In the genomic region with DNA sequence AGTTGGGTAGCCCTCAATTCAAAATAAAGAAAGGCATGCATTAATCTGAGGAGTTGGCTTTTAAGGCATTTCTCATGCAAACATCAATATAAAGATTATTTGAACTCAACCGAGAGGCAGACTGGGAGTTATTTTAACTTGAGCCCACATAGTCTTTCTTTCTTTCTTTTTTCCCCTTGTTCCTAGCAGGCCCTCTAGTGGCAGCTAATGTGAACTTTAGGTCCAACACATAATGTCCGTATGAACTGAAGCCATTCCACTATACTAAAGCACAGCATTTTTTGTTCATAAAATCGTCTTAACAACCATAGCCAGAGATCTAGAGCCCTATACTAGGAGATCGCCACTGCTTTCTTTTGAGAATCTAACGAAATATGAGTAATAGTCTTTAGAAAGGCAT, we compare ENCODE assay signal across 8 mouse cellular contexts. TPM values are rescaled to one million over a fixed set of nuclear protein-coding genes. Genes with fewer than 3 reads are reported as not detected.
DNase-seq lines count a peak whose midpoint lies in the region; ATAC-seq and TF ChIP-seq lines count a peak whose summit lies in the region.
"Had no signal": no experiment of that assay in that cellular context is flagged by ENCODE, and none has a peak within 500 bp of the region (broad histone marks: within the 10 kb centered on the region; RNA-seq: fewer than 3 reads in every experiment).

No protein-coding gene starts in this region.

- H3K4me2 ChIP-seq in liver, postnatal 0 days (ENCODE audit: low read depth, low read length), result no peak overlapping the region

- H3K4me1 ChIP-seq in E14TG2a.4 (replicated peaks; ENCODE audit: low read depth, low read length), result peaks cover 3% of the 10 kb centered on the region; the same call in 1 of the 2 replicates
- H3K4me1 ChIP-seq in liver, postnatal 0 days (ENCODE audit: insufficient read depth), result no peaks in the 10 kb centered on the region

- H3K27ac ChIP-seq in liver, postnatal 0 days (ENCODE audit: low read depth), result no peak overlapping the region

- no peak overlapping the region for H3K4me3 ChIP-seq in E14TG2a.4 (replicated peaks; ENCODE audit: low read length)
- no peak overlapping the region for H3K4me3 ChIP-seq in liver, postnatal 0 days (ENCODE audit: low read depth, low read length)

- peak; percentile 81 for TF ChIP-seq CTCF in E14TG2a.4 (conservative IDR thresholded peaks at IDR 0.05; ENCODE audit: low read length)
- TF ChIP-seq CTCF in liver, postnatal 0 days (IDR thresholded peaks at IDR 0.05; ENCODE audit: low read depth), result peak; percentile 77

- no peaks in the 10 kb centered on the region for H3K9me3 ChIP-seq in E14TG2a.4 (ENCODE audit: low read length)
- H3K9me3 ChIP-seq in liver, postnatal 0 days (ENCODE audit: low read length), result no peaks in the 10 kb centered on the region

- peak; percentile 8 to 29 for DNase-seq in kidney, adult 8-10 months
- no peak for DNase-seq in kidney, adult 18-20 months
- DNase-seq in NIH3T3 (ENCODE audit: low read depth), result peak; percentile 51
- peak; percentile 25 to 52 for DNase-seq in frontal cortex, postnatal 36 days (ENCODE audit: low spot score in 2 of 2)
- DNase-seq in liver, postnatal 0 days, result no peak
- peak; percentile 11 for DNase-seq in yolk sac, embryonic 10.5 days (ENCODE audit: low spot score)

- WGBS in liver, postnatal 0 days (ENCODE audit: insufficient replicate concordance), result 20% methylated on average over 5 of the region's 5 CpGs

- H3K27me3 ChIP-seq in E14TG2a.4 (ENCODE audit: insufficient read depth, low read length), result peaks cover 12% of the 10 kb centered on the region
- H3K27me3 ChIP-seq in liver, postnatal 0 days (ENCODE audit: insufficient read depth, low read length), result no peaks in the 10 kb centered on the region

- H3K36me3 ChIP-seq in E14TG2a.4 (ENCODE audit: insufficient read depth, low read length), result no peaks in the 10 kb centered on the region
- no peaks in the 10 kb centered on the region for H3K36me3 ChIP-seq in liver, postnatal 0 days (replicated peaks; ENCODE audit: insufficient read depth, low read length)

- no peak for ATAC-seq in liver, postnatal 0 days

- no peak for TF ChIP-seq EP300 in liver, postnatal 0 days (IDR thresholded peaks at IDR 0.05; ENCODE audit: low read depth)

- H3K9ac ChIP-seq in liver, postnatal 0 days (replicated peaks), result no peak overlapping the region

RNA-seq across cellular contexts. Expression of gene Etnppl, which starts 42.6 kb away (rescaled TPM):
- 42.6 and 49.1 TPM in 2 replicates for polyA plus RNA-seq in liver, postnatal 0 days (2015; fragmentation: Nextera tagmentation; extraction: Ambion mirVana)
- polyA plus RNA-seq: stomach, embryonic 14.5 days had no signal

Comparison
In these comparisons a context has a peak if more than half of its experiments do, and no peak if none do; other contexts are left out.
1. DNase-seq: peak in kidney, adult 8-10 months (2 of 2), NIH3T3 (single experiment), frontal cortex, postnatal 36 days (2 of 2) and yolk sac, embryonic 10.5 days (single experiment); none in kidney, adult 18-20 months (single experiment) and liver, postnatal 0 days (single experiment).